Mouse (Mus musculus) embryonic facial prominence, embryonic 12.5 days (tissue): Measurements from ENCODE around the gene Cdc42se2. TPM values are rescaled to one million over a fixed set of nuclear protein-coding genes. Genes with fewer than 3 reads are reported as not detected.

Source experiments
- ATAC-seq: fragments of 200-750 bp; cut with Nextera tagmentation; 2 replicates; pipeline ENCODE4 v1.8.0; 2017; ENCODE audit not compliant: insufficient number of reproducible peaks, insufficient read depth, low FRiP score, low TSS enrichment
- H3K27ac ChIP-seq: fragments of 300-500 bp; sonication (generic); 2 replicates; pipeline ENCODE4 v1.5.1; 2016; ENCODE audit warnings: mild to moderate bottlenecking
- H3K27me3 ChIP-seq: fragments of 300-500 bp; sonication (generic); 2 replicates; pipeline ENCODE4 v1.6.1; 2016; ENCODE audit warnings: mild to moderate bottlenecking, moderate library complexity
- H3K36me3 ChIP-seq: fragments of 300-500 bp; sonication (generic); 2 replicates; pipeline ENCODE4 v1.6.1; 2016; ENCODE audit warnings: mild to moderate bottlenecking
- H3K4me1 ChIP-seq: fragments of 300-500 bp; sonication (generic); 2 replicates; pipeline ENCODE4 v1.6.1; 2016
- H3K4me2 ChIP-seq: fragments of 300-500 bp; sonication (generic); replicated peaks from 2 replicates; pipeline ENCODE4 v1.6.1; 2016; ENCODE audit warnings: mild to moderate bottlenecking, moderate library complexity
- H3K4me3 ChIP-seq: fragments of 300-500 bp; sonication (generic); 2 replicates; pipeline ENCODE4 v1.5.1; 2016; ENCODE audit warnings: mild to moderate bottlenecking
- H3K9ac ChIP-seq: fragments of 300-500 bp; sonication (generic); 2 replicates; pipeline ENCODE4 v1.6.1; 2016; ENCODE audit warnings: mild to moderate bottlenecking, moderate library complexity
- H3K9me3 ChIP-seq: fragments of 300-500 bp; sonication (generic); 2 replicates; pipeline ENCODE4 v1.6.1; 2016; ENCODE audit warnings: mild to moderate bottlenecking, moderate library complexity
- WGBS: fragments of 180-500 bp; shearing (Covaris S2); methylation state at CpG from one replicate; pipeline ENCODE4 v1.1.7; 2016; 5-methylcytosine and 5-hydroxymethylcytosine counted together
- polyA plus RNA-seq: library from polyadenylated mRNA; unstranded; fragments of >200 nt; fragmentation: Nextera tagmentation; extraction: Ambion mirVana; gene quantifications from 2 replicates; pipeline ENCODE4 v1.2.1, GENCODE M21; 2016

The Cdc42se2 gene
- polyA plus RNA-seq, 1 experiment from 2014 or later, result 114 TPM

- H3K36me3 ChIP-seq, result peaks cover 30% of the 10 kb centered on the region
- no peak overlapping the region for H3K4me3 ChIP-seq
- no peak for ATAC-seq
- no peaks in the 10 kb centered on the region for H3K4me1 ChIP-seq
- no peaks in the 10 kb centered on the region for H3K9me3 ChIP-seq
- no peak overlapping the region for H3K4me2 ChIP-seq
- no peaks in the 10 kb centered on the region for H3K27me3 ChIP-seq
- no peak overlapping the region for H3K9ac ChIP-seq
- 63% methylated on average over 4 of the region's 4 CpGs for WGBS
- H3K27ac ChIP-seq, result no peak overlapping the region
Measured at GRCm38 (mm10) chr11:54695951-54696350, 91.5 kb downstream of the Cdc42se2 start.

- Histone ChIP-seq H3K9ac (no peak overlapping the region), H3K27me3 (no peaks in the 10 kb centered on the region), H3K36me3 (peaks cover 38% of the 10 kb centered on the region), H3K4me3 (no peak overlapping the region), H3K4me2 (no peak overlapping the region), H3K4me1 (no peaks in the 10 kb centered on the region), H3K27ac (no peak overlapping the region), H3K9me3 (no peaks in the 10 kb centered on the region)
- no peak for ATAC-seq
- WGBS, result 83% methylated on average over 8 of the region's 8 CpGs
Measured at GRCm38 (mm10) chr11:54694291-54694690, 93.2 kb downstream of the Cdc42se2 start.

- 88% methylated on average over 6 of the region's 6 CpGs for WGBS
Measured at GRCm38 (mm10) chr11:54693696-54694095, 93.8 kb downstream of the Cdc42se2 start.

GRCm38 (mm10) chr11:54691179-54691578 lies 96.3 kb downstream of the Cdc42se2 start:
- Histone ChIP-seq H3K4me1 (peaks cover 10% of the 10 kb centered on the region), H3K27me3 (no peaks in the 10 kb centered on the region), H3K4me3 (no peak overlapping the region), H3K9me3 (no peaks in the 10 kb centered on the region), H3K36me3 (peaks cover 27% of the 10 kb centered on the region), H3K9ac (no peak overlapping the region), H3K27ac (no peak overlapping the region), H3K4me2 (no peak overlapping the region)
- 87% methylated on average over 4 of the region's 4 CpGs for WGBS
- no peak for ATAC-seq

More at GRCm38 (mm10) chr11:54693696-54694095, 93.8 kb downstream of the Cdc42se2 start:
- Histone ChIP-seq H3K27me3 (no peaks in the 10 kb centered on the region), H3K4me2 (no peak overlapping the region), H3K27ac (no peak overlapping the region), H3K36me3 (peaks cover 38% of the 10 kb centered on the region), H3K9ac (no peak overlapping the region), H3K9me3 (no peaks in the 10 kb centered on the region), H3K4me1 (peaks cover 2% of the 10 kb centered on the region; the same call in 1 of the 2 replicates), H3K4me3 (no peak overlapping the region)
- no peak for ATAC-seq

- WGBS, result 84% methylated on average over 4 of the region's 4 CpGs
- peaks cover 23% of the 10 kb centered on the region for H3K36me3 ChIP-seq
- no peak overlapping the region for H3K4me3 ChIP-seq
- no peak overlapping the region for H3K9ac ChIP-seq
- H3K27me3 ChIP-seq, result no peaks in the 10 kb centered on the region
- H3K27ac ChIP-seq, result no peak overlapping the region
- no peak overlapping the region for H3K4me2 ChIP-seq
- no peaks in the 10 kb centered on the region for H3K9me3 ChIP-seq
- ATAC-seq, result no peak
- peaks cover 10% of the 10 kb centered on the region for H3K4me1 ChIP-seq
Measured at GRCm38 (mm10) chr11:54690171-54690570, 97.3 kb downstream of the Cdc42se2 start.

- WGBS, result 90% methylated on average over 2 of the region's 2 CpGs
- Histone ChIP-seq H3K9ac (no peak overlapping the region), H3K4me2 (no peak overlapping the region), H3K4me1 (peaks cover 10% of the 10 kb centered on the region), H3K4me3 (no peak overlapping the region), H3K27me3 (no peaks in the 10 kb centered on the region), H3K27ac (no peak overlapping the region), H3K9me3 (no peaks in the 10 kb centered on the region), H3K36me3 (peaks cover 25% of the 10 kb centered on the region)
- no peak for ATAC-seq
Measured at GRCm38 (mm10) chr11:54684831-54685230, 102.6 kb downstream of the Cdc42se2 start.

- H3K4me2 ChIP-seq, result no peak overlapping the region
- H3K4me3 ChIP-seq, result no peak overlapping the region
- no peak overlapping the region for H3K27ac ChIP-seq
- ATAC-seq, result no peak
- 96% methylated on average over 2 of the region's 2 CpGs for WGBS
- peaks cover 29% of the 10 kb centered on the region for H3K36me3 ChIP-seq
- H3K9ac ChIP-seq, result no peak overlapping the region
- no peaks in the 10 kb centered on the region for H3K4me1 ChIP-seq
- no peaks in the 10 kb centered on the region for H3K9me3 ChIP-seq
- no peaks in the 10 kb centered on the region for H3K27me3 ChIP-seq
Measured at GRCm38 (mm10) chr11:54679141-54679540, 108.3 kb downstream of the Cdc42se2 start.

GRCm38 (mm10) chr11:54675792-54676489 lies 111.5 kb downstream of the Cdc42se2 start:
- no peak overlapping the region for H3K27ac ChIP-seq
- ATAC-seq, result no peak
- no peaks in the 10 kb centered on the region for H3K4me1 ChIP-seq
- no peak overlapping the region for H3K4me2 ChIP-seq
- no peaks in the 10 kb centered on the region for H3K27me3 ChIP-seq
- WGBS, result 95% methylated on average over 2 of the region's 2 CpGs
- no peak overlapping the region for H3K9ac ChIP-seq
- no peaks in the 10 kb centered on the region for H3K9me3 ChIP-seq
- H3K36me3 ChIP-seq, result peaks cover 23% of the 10 kb centered on the region
- no peak overlapping the region for H3K4me3 ChIP-seq

GRCm38 (mm10) chr11:54673575-54674298 lies 113.7 kb downstream of the Cdc42se2 start:
- Histone ChIP-seq H3K4me1 (no peaks in the 10 kb centered on the region), H3K27ac (no peak overlapping the region), H3K9ac (no peak overlapping the region), H3K27me3 (no peaks in the 10 kb centered on the region), H3K4me3 (no peak overlapping the region), H3K36me3 (peaks cover 6% of the 10 kb centered on the region; the same call in 1 of the 2 replicates), H3K9me3 (no peaks in the 10 kb centered on the region), H3K4me2 (no peak overlapping the region)
- 84% methylated on average over 8 of the region's 8 CpGs for WGBS
- ATAC-seq, result no peak

Other genes starting within 250 kb of the Cdc42se2 start
- gene Lyrm7, start 73.2 kb upstream of the Cdc42se2 start, polyA plus RNA-seq, result 8.9 and 10.2 TPM in 2 replicates
- 635 and 637 TPM in 2 replicates for gene Hint1, start 78.7 kb upstream of the Cdc42se2 start, polyA plus RNA-seq
- 36.8 and 43.5 TPM in 2 replicates for gene Gpx3, start 114.8 kb upstream of the Cdc42se2 start, polyA plus RNA-seq
- 19.3 and 20.0 TPM in 2 replicates for gene Tnip1, start 175.2 kb upstream of the Cdc42se2 start, polyA plus RNA-seq
- 204 and 212 TPM in 2 replicates for gene Anxa6, start 245.8 kb upstream of the Cdc42se2 start, polyA plus RNA-seq